Mouse (Mus musculus): ENCODE measurements around the gene Kcnh7.

- TF ChIP-seq CTCF (IDR thresholded peaks at IDR 0.05; ENCODE audit: low read depth, low read length) (no peak), POLR2A (IDR thresholded peaks at IDR 0.05; ENCODE audit: borderline replicate concordance, low read depth, low read length) (no peak)
Measured at GRCm38 (mm10) chr2:62923803-62924202, 260.3 kb downstream of the Kcnh7 start.

Data from bone marrow macrophage, adult 2 months (primary cell).